Mouse (Mus musculus) myocyte (in vitro differentiated cells): Measurements from ENCODE around the gene Gjc1.

Source experiments
- CEBPB ChIP-seq: IDR thresholded peaks from 2 replicates; pipeline ENCODE4 v1.6.1; 2011; ENCODE audit warnings: mild to moderate bottlenecking, moderate library complexity; ENCODE audit not compliant: poor library complexity, insufficient read depth, severe bottlenecking
- E2F4 ChIP-seq: IDR thresholded peaks from one replicate; pipeline ENCODE4 v1.6.1; 2011; ENCODE audit warnings: mild to moderate bottlenecking, control low read depth, moderate library complexity; ENCODE audit not compliant: insufficient read depth
- MAX ChIP-seq: IDR thresholded peaks from one replicate; pipeline ENCODE4 v1.6.1; 2011; ENCODE audit warnings: low read depth, mild to moderate bottlenecking, control low read depth
- MYOD1 ChIP-seq, 3 experiments: IDR thresholded peaks; one replicate each; pipeline ENCODE4 v1.6.1; 2011; ENCODE audit warnings: control low read depth in 2 of 3, low read depth in 2 of 3, mild to moderate bottlenecking in 2 of 3, moderate library complexity in 1 of 3; ENCODE audit not compliant: insufficient read length in 2 of 3, control insufficient read depth in 1 of 3
- MYOG ChIP-seq, 3 experiments: IDR thresholded peaks; one replicate each; pipeline ENCODE4 v1.6.1; 2011; ENCODE audit warnings: control low read depth in 2 of 3, low read depth in 2 of 3, mild to moderate bottlenecking in 2 of 3; ENCODE audit not compliant: insufficient read length in 2 of 3, control insufficient read depth in 1 of 3, insufficient read depth in 1 of 3
- POLR2A ChIP-seq: IDR thresholded peaks from one replicate; pipeline ENCODE4 v1.6.1; 2011; ENCODE audit warnings: low read depth, mild to moderate bottlenecking, control low read depth, moderate library complexity; ENCODE audit not compliant: insufficient read length
- POLR2AphosphoS2 ChIP-seq: IDR thresholded peaks from one replicate; pipeline ENCODE4 v1.6.1; 2011; ENCODE audit warnings: low read depth, control low read depth; ENCODE audit not compliant: insufficient read length
- REST ChIP-seq: IDR thresholded peaks from one replicate; pipeline ENCODE4 v1.6.1; 2011; ENCODE audit warnings: mild to moderate bottlenecking, control low read depth, moderate library complexity; ENCODE audit not compliant: insufficient read depth, insufficient read length
- SRF ChIP-seq: IDR thresholded peaks from one replicate; pipeline ENCODE4 v1.6.1; 2011; ENCODE audit warnings: low read depth; ENCODE audit not compliant: control insufficient read depth, insufficient read length
- TCF12 ChIP-seq: IDR thresholded peaks from one replicate; pipeline ENCODE4 v1.6.1; 2011; ENCODE audit warnings: mild to moderate bottlenecking, control low read depth; ENCODE audit not compliant: poor library complexity, insufficient read depth, severe bottlenecking
- TCF3 ChIP-seq: IDR thresholded peaks from one replicate; pipeline ENCODE4 v1.6.1; 2011; ENCODE audit warnings: low read depth, control low read depth; ENCODE audit not compliant: insufficient read length
- USF1 ChIP-seq: IDR thresholded peaks from one replicate; pipeline ENCODE4 v1.6.1; 2011; ENCODE audit warnings: low read depth, mild to moderate bottlenecking, control low read depth, moderate library complexity

DNA sequence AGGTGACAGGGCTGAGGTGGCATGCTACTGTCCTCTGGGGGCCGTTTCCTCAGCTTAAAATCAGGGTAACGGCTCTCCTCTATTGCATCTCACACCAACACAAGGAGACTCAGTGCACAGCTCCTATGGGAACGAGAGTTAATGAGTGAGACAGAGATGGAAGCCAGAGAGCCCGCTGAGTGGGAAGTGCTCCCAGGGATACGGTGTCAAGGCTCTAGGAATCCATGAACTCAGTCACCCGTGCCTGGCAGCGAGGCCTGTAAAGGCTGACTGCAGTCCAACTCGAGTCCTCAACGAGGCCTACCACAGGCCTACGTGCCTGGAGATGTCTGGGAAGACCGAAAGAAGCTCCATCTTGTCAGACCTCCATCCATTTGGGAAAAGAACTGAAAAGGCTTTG lies 39.5 kb upstream of the Gjc1 start:
- TF ChIP-seq E2F4 (no peak), USF1 (no peak), POLR2A (no peak), MAX (no peak), POLR2AphosphoS2 (no peak), CEBPB (no peak), TCF12 (no peak), MYOD1 (IDR thresholded peaks at IDR 0.05; ENCODE audit: control insufficient read depth in 1 of 3, insufficient read length in 2 of 3, low read depth in 2 of 3) (no peak), MYOG (IDR thresholded peaks at IDR 0.05; ENCODE audit: control insufficient read depth in 1 of 3, insufficient read depth in 1 of 3, insufficient read length in 2 of 3, low read depth in 2 of 3) (no peak), SRF (no peak), REST (no peak), TCF3 (no peak)
